Mouse (Mus musculus) ES-Bruce4 (cell line): ENCODE data around the gene Nle1.
"Not testable (repeated sequence)": the region's sequence is repeated elsewhere in the genome, so short reads cannot be mapped to it uniquely, and the experiment has no call there.

Experiments
- CTCF ChIP-seq: IDR thresholded peaks from one replicate; pipeline ENCODE4 v1.8.1; 2011; ENCODE audit warnings: low read depth, low read length
- POLR2A ChIP-seq: IDR thresholded peaks from one replicate; pipeline ENCODE4 v1.8.1; 2011; ENCODE audit warnings: low read length; ENCODE audit not compliant: insufficient read depth

- not testable (repeated sequence) for TF ChIP-seq CTCF, POLR2A
These were observed 22.3 kb upstream of the Nle1 start for GRCm38 (mm10) chr11:82930391-82930955.
